Mouse (Mus musculus) layer of hippocampus, adult 2 months (tissue): ENCODE data around the gene Fap. TPM values are rescaled to one million over a fixed set of nuclear protein-coding genes. Genes with fewer than 3 reads are reported as not detected.

ENCODE experiments used
- DNase-seq, 2 experiments: peaks; one replicate each; pipeline ENCODE4 v3.0.0; 2022; ENCODE audit warnings: low spot score in 2 of 2
- H3K27ac ChIP-seq: fragments of 200-600 bp; 2 replicates; pipeline ENCODE4 v1.8.1; 2022
- H3K4me3 ChIP-seq: fragments of 200-600 bp; 2 replicates; pipeline ENCODE4 v1.8.1; 2022; ENCODE audit warnings: mild to moderate bottlenecking
- CTCF ChIP-seq: fragments of 200-600 bp; conservative IDR thresholded peaks from 2 replicates; pipeline ENCODE4 v1.8.1; 2022; ENCODE audit warnings: antibody characterized with exemption, mild to moderate bottlenecking, moderate library complexity
- total RNA-seq, 2 experiments: library from RNA; stranded (reverse); gene quantifications; 2 replicates each; pipeline ENCODE4 v1.2.3; 2021

Gene Fap
- total RNA-seq, 2 experiments from 2014 or later: 0.74 to 0.88 TPM

- Histone ChIP-seq H3K27ac (no peak overlapping the region), H3K4me3 (no peak overlapping the region)
- TF ChIP-seq CTCF: no peak
- DNase-seq: no peak
These were observed 110.6 kb downstream of the Fap start for GRCm38 (mm10) chr2:62463287-62463686.

DNA sequence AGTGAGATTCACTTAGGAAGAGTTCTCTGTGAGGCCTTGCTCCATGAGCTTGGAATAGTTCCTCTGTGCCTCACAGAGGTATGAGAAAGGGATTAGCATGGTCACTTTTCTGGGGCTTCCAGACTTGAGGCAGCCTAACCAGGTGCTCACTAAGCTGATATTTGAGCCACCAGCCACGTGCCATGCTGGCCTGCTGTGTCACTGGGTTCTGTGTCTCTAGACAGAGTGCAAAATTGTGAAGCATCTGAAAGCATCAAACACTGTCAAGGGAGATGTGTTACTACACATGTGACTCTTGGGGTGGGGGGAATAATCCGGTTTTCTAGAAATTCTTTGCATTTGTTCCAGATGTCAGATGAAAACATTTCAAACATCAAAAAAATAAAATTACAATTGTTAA lies 111.7 kb downstream of the Fap start:
- no peak overlapping the region for H3K4me3 ChIP-seq
- TF ChIP-seq CTCF: no peak
- H3K27ac ChIP-seq: no peak overlapping the region
- no peak for DNase-seq

- no peak for DNase-seq
- H3K27ac ChIP-seq: no peak overlapping the region
- H3K4me3 ChIP-seq: no peak overlapping the region
- no peak for TF ChIP-seq CTCF
These were observed 112.9 kb downstream of the Fap start for GRCm38 (mm10) chr2:62460815-62461450.

- H3K27ac ChIP-seq: no peak overlapping the region
- TF ChIP-seq CTCF: no peak
- peak in 1 of 2 experiments; percentile 21 for DNase-seq
- H3K4me3 ChIP-seq: no peak overlapping the region
These were observed 113.6 kb downstream of the Fap start for GRCm38 (mm10) chr2:62460231-62460710.

- H3K27ac ChIP-seq: no peak overlapping the region
- no peak for DNase-seq
- no peak for TF ChIP-seq CTCF
- H3K4me3 ChIP-seq: no peak overlapping the region
These were observed 114.4 kb downstream of the Fap start for GRCm38 (mm10) chr2:62459241-62460174.

- DNase-seq: no peak
- TF ChIP-seq CTCF: peak; percentile 84
- Histone ChIP-seq H3K4me3 (peak overlapping the region; percentile 22; the same call in 1 of the 2 replicates), H3K27ac (no peak overlapping the region)
These were observed 115.8 kb downstream of the Fap start for GRCm38 (mm10) chr2:62458070-62458469.

GRCm38 (mm10) chr2:62454991-62455390 lies 118.9 kb downstream of the Fap start:
- no peak for DNase-seq
- H3K27ac ChIP-seq: no peak overlapping the region
- H3K4me3 ChIP-seq: no peak overlapping the region
- no peak for TF ChIP-seq CTCF

DNA sequence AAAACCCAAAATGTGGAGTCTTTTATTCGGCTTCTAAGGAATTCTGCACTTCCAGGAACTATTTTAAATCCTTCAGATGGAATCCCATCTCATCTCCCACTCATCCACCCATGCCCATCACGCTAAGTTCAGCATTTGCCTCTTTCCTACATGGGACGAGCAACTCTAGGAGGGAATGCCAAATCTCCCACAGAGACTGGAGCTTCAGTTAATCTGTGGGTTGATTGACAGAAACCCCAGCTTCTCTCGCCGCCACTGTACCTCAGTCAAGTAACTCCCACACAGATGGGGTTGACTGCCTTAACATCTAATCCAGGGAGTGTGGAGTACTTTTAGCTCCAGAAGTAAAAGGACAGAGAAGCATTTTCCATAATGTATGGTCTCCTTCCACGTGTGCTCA lies 119.8 kb downstream of the Fap start:
- DNase-seq: no peak
- no peak overlapping the region for H3K4me3 ChIP-seq
- TF ChIP-seq CTCF: no peak
- H3K27ac ChIP-seq: no peak overlapping the region

Other genes with a start within 250 kb of the Fap start
- gene Dpp4, start 161.8 kb downstream of the Fap start, total RNA-seq: under 1 TPM; 0.54 to 0.66 TPM
- gene Gcg, start 90.4 kb downstream of the Fap start, total RNA-seq: not detected
- gene Ifih1, start 72.2 kb upstream of the Fap start, total RNA-seq: 1 to 10 TPM; 1.8 to 2.0 TPM
- 10 to 100 TPM; 13.5 to 15.3 TPM for gene Gca, start 90.2 kb upstream of the Fap start, total RNA-seq